Mouse (Mus musculus) G1E (cell line): ENCODE measurements around the gene Mospd3. TPM values are rescaled to one million over a fixed set of nuclear protein-coding genes. Genes with fewer than 3 reads are reported as not detected.

ENCODE experiments used
- ATAC-seq: 2 replicates; pipeline ENCODE4 v1.8.0; 2016; ENCODE audit warnings: mild to moderate bottlenecking; ENCODE audit not compliant: insufficient number of reproducible peaks, poor library complexity, low FRiP score, severe bottlenecking; ENCODE audit errors: extremely low read depth
- DNase-seq: peaks from one replicate; pipeline ENCODE4 v3.0.0; 2012; ENCODE audit warnings: low spot score
- H3K27me3 ChIP-seq: 2 replicates; pipeline ENCODE4 v1.6.1; 2012; ENCODE audit warnings: mild to moderate bottlenecking, low read length, inconsistent platforms; ENCODE audit not compliant: insufficient read depth
- H3K36me3 ChIP-seq: replicated peaks from 2 replicates; pipeline ENCODE3; 2012; ENCODE audit warnings: mild to moderate bottlenecking, inconsistent platforms
- H3K4me1 ChIP-seq: 2 replicates; pipeline ENCODE4 v1.6.1; 2012; ENCODE audit warnings: low read depth, low read length, inconsistent platforms, mixed read lengths; ENCODE audit not compliant: insufficient read depth
- H3K4me3 ChIP-seq: 2 replicates; pipeline ENCODE4 v1.5.1; 2012; ENCODE audit warnings: low read depth, mild to moderate bottlenecking, inconsistent platforms, low read length, moderate library complexity, mixed read lengths
- H3K9me3 ChIP-seq: replicated peaks from 2 replicates; pipeline ENCODE4 v1.6.1; 2012; ENCODE audit warnings: inconsistent platforms
- CTCF ChIP-seq: IDR thresholded peaks from 2 replicates; pipeline ENCODE4 v1.5.1; 2012; ENCODE audit warnings: low read depth, low read length, inconsistent platforms, mixed read lengths
- GATA1 ChIP-seq: IDR thresholded peaks from 2 replicates; pipeline ENCODE4 v1.6.1; 2012; ENCODE audit warnings: borderline replicate concordance, low read length, inconsistent platforms, mixed read lengths
- GATA2 ChIP-seq: IDR thresholded peaks from 2 replicates; pipeline ENCODE4 v1.6.1; 2012; ENCODE audit warnings: low read depth, low read length, inconsistent platforms, borderline replicate concordance
- POLR2AphosphoS5 ChIP-seq: IDR thresholded peaks from 2 replicates; pipeline ENCODE4 v1.6.1; 2012; ENCODE audit warnings: low read depth, low read length, inconsistent platforms; ENCODE audit not compliant: insufficient replicate concordance
- TAL1 ChIP-seq: conservative IDR thresholded peaks from 2 replicates; pipeline ENCODE4 v1.6.1; 2012; ENCODE audit warnings: low read depth, low read length, inconsistent platforms, mixed read lengths
- polyA plus RNA-seq: library from polyadenylated mRNA; stranded (reverse); fragments of >175 nt; gene quantifications from 2 replicates; pipeline ENCODE4 v1.2.3, GENCODE M21; 2012
- total RNA-seq, 2 experiments: library from RNA; stranded (forward) in 1 of 2; stranded (reverse) in 1 of 2; fragments of 200-1000 nt in 1 of 2; fragments of >200 nt in 1 of 2; fragmentation: Nextera tagmentation in 1 of 2; gene quantifications; 2 replicates each; pipeline ENCODE4 v1.2.3; 2014 to 2017

Mospd3 gene
- total and polyA plus RNA-seq, 3 experiments: 5.4 to 316 (median 58.9) TPM

DNA sequence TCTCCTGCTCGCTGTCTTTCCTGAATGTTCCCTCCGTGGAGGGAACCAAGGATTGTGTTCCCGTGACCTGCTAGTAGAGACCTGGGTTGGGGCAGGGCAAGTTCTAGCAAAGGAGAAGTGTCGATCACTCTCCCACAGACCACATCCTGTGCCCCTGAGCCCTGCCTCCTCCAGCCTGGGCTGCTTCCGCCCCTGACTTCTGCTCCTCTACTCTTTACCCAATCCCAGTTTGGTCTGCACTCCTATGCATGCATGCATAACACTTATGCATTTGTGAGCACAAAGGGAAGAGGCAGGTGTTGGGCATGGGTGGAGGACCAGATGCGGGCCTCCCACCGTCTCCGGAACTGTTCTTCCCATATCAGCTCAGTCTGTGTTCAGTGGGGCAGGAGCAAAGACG is 30.3 kb upstream of the Mospd3 start:
- Histone ChIP-seq H3K36me3 (peaks cover 58% of the 10 kb centered on the region), H3K4me1 (peaks cover 53% of the 10 kb centered on the region)
- DNase-seq: peak; percentile 83

GRCm38 (mm10) chr5:137630602-137631001 is 29.7 kb upstream of the Mospd3 start:
- H3K4me1 ChIP-seq: peaks cover 53% of the 10 kb centered on the region

More for the DNA sequence above, 30.3 kb upstream of the Mospd3 start:
- no peaks in the 10 kb centered on the region for H3K27me3 ChIP-seq
- H3K4me3 ChIP-seq: peak overlapping the region; percentile 88; the same call in 1 of the 2 replicates
- H3K9me3 ChIP-seq: no peaks in the 10 kb centered on the region
- TF ChIP-seq GATA1: no peak
- TF ChIP-seq POLR2AphosphoS5: no peak
- no peak for TF ChIP-seq CTCF
- no peak for TF ChIP-seq TAL1
- TF ChIP-seq GATA2: no peak
- ATAC-seq: peak; percentile 51

DNA sequence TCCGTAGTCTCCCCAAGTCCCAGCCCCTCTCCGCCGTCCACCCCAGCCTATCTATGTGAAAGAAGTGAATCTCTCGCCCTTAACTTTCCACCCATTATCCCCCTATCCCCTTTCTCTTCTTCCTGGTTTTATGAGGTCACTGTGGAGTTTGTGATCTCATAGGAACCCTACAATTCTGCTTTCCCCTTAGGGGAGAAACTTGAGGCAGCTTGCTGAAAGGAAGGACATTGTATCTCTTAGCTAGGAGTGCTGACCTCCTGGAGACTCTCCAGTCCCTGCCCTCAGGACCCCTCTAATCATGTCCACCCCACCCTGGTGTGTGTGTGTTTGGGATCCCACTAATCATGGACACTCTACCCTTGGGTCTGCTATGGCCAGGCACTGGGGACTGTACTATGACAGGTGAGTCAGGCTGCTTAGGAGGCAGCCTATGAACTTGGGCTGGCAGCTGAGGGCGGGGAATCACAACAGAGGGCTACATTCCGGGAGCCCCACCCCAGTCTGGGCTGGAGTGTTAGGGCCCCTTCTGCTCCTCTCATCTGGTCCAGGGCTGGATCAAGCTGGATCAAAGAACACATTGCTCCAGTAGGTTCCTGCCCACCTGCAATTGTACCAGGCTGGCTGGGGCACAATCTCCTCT is 29.2 kb upstream of the Mospd3 start:
- Histone ChIP-seq H3K36me3 (peaks cover 46% of the 10 kb centered on the region), H3K4me3 (peak overlapping the region; percentile 88), H3K27me3 (0 out of 2 replicates have a peak, but pooled peaks cover 2% of the 10 kb centered on the region), H3K4me1 (peaks cover 54% of the 10 kb centered on the region), H3K9me3 (no peaks in the 10 kb centered on the region)
- DNase-seq (peak; percentile 47), ATAC-seq (no peak)
- no peak for TF ChIP-seq TAL1
- no peak for TF ChIP-seq GATA2
- TF ChIP-seq GATA1: no peak
- no peak for TF ChIP-seq CTCF
- TF ChIP-seq POLR2AphosphoS5: no peak

More at GRCm38 (mm10) chr5:137630602-137631001, 29.7 kb upstream of the Mospd3 start:
- 0 out of 2 replicates have a peak, but pooled peaks cover 2% of the 10 kb centered on the region for H3K27me3 ChIP-seq
- TF ChIP-seq GATA2 (no peak), GATA1 (no peak), CTCF (no peak), POLR2AphosphoS5 (no peak), TAL1 (no peak)
- ATAC-seq: no peak
- no peaks in the 10 kb centered on the region for H3K9me3 ChIP-seq
- no peak for DNase-seq
- H3K4me3 ChIP-seq: peak overlapping the region; percentile 88; the same call in 1 of the 2 replicates
- H3K36me3 ChIP-seq: peaks cover 52% of the 10 kb centered on the region

DNA sequence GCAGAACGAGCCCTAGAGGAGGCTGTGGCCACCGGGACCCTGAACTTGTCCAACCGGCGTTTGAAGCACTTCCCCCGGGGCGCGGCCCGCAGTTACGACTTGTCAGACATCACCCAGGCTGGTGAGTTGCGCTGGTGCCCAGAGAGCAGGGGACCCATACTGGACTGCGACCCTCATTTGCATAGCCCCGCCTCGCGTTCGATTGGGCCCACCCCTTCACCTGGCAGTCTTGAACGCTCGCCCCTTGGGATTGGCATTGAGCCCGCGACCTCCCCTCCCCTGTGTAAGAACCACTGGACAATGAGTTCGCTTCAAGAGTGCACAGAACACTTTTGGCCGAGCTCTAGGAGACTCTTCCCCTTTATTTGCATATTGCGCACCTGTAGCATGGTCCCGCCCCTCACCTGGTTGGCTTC is 28.5 kb upstream of the Mospd3 start:
- peak; percentile 59 for DNase-seq
- Histone ChIP-seq H3K36me3 (peaks cover 43% of the 10 kb centered on the region), H3K4me3 (peak overlapping the region; percentile 88), H3K9me3 (no peaks in the 10 kb centered on the region), H3K4me1 (peaks cover 60% of the 10 kb centered on the region), H3K27me3 (peaks cover 7% of the 10 kb centered on the region; the same call in 1 of the 2 replicates)
- TF ChIP-seq GATA1 (no peak), TAL1 (no peak), CTCF (no peak), POLR2AphosphoS5 (no peak)
- ATAC-seq: no peak

DNA sequence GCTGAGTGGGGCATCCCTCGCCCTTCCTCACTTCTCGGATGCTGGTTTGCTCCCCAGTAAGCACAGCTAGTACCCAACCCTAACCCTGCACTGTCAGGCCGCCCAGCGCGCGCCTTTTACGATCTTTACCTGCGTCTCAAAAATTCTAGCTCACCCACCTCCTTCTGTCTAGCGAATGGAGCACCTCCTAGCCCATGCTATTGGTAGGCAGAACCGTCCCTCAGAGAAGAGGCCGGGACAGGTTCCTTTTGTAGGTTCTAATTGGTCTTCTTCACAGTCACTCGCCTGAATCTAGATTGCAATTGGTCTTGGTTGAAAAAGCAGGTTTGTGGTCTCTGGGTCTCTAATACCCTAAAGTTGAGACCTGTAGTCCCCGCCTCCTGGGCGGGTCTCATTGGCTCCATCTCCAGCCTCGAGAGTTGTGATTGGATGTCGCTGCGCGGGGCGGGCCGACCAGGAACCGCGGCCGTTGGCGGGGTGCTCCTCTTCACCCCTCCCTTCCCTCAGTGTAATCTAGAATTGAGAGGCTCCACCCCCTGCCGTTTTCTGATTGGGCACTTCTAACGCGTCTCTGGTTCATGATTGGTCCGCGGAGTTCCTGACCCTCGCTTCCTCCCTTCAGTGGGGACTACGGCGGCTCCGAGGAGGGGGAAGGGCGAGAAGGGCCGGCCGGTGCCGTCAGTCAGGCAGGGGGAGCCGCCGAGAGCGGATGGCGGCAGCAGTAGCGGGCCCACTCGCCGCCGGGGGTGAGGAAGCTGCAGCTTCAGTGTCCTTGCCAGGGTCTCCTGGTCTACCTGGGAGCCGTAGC is 27.8 kb upstream of the Mospd3 start, which contains the start of the genes Fbxo24, Lrch4 and Gm20605:
Gene Fbxo24, minus strand, starts transcription at position 505 of the 808 bp plus-strand sequence.
Gene Lrch4, plus strand, starts transcription at position 624 of the 808 bp plus-strand sequence.
Gene Gm20605, plus strand, starts transcription at position 678 of the 808 bp plus-strand sequence.
- no peak for TF ChIP-seq CTCF
- TF ChIP-seq POLR2AphosphoS5: no peak
- no peak for TF ChIP-seq TAL1
- no peak for TF ChIP-seq GATA2
- no peak for TF ChIP-seq GATA1
- Histone ChIP-seq H3K27me3 (peaks cover 10% of the 10 kb centered on the region; the same call in 1 of the 2 replicates), H3K9me3 (no peaks in the 10 kb centered on the region), H3K4me1 (peaks cover 64% of the 10 kb centered on the region), H3K4me3 (peak within 1 kb of the TSS; percentile 88), H3K36me3 (peaks cover 37% of the 10 kb centered on the region)
- peak; percentile 80 for ATAC-seq
- DNase-seq: peak; percentile 100

GRCm38 (mm10) chr5:137627991-137628390 is 27.1 kb upstream of the Mospd3 start:
- no peak for TF ChIP-seq GATA1
- no peak for TF ChIP-seq CTCF
- Histone ChIP-seq H3K4me1 (peaks cover 62% of the 10 kb centered on the region), H3K36me3 (peaks cover 30% of the 10 kb centered on the region), H3K4me3 (peak overlapping the region; percentile 88), H3K27me3 (peaks cover 12% of the 10 kb centered on the region), H3K9me3 (no peaks in the 10 kb centered on the region)
- ATAC-seq: no peak
- no peak for DNase-seq
